Mouse (Mus musculus) G1E (cell line): ENCODE measurements around the gene 0610009B22Rik.

Experiments used
- CTCF ChIP-seq: IDR thresholded peaks from 2 replicates; pipeline ENCODE4 v1.5.1; 2012; ENCODE audit warnings: low read depth, low read length, inconsistent platforms, mixed read lengths
- TAL1 ChIP-seq: conservative IDR thresholded peaks from 2 replicates; pipeline ENCODE4 v1.6.1; 2012; ENCODE audit warnings: low read depth, low read length, inconsistent platforms, mixed read lengths

DNA sequence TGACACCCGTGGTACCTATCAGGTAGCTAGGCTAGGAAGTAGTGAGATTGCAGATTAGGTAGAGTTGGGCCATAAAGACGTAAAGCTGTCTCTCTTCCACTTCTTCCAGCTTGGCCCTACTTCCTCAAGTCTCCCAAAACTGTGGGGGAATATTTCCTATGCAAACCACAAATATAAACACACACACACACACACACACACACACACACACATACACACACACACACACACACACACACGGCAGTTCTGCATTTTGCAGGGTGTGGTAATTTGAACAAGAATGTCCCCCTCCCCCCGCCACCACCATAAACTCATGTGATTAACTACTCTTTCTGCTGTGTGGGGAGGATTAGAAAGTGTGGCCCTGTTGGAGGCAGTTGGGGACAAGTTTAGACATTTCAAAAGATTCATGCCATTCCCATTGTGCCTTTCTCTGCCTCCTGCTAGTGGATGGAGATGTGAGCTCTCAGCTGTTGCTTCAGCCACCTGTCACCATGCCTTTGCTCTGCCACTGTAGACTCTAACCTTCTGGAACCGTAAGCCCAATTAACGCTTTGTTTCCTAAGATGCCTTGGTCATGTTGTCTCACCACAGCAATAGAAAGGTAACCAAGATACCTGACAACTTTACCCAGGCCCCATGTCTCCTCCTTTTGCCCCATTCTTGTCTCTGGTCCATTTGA lies 10.8 kb downstream of the 0610009B22Rik start:
- no peak for TF ChIP-seq CTCF
- no peak for TF ChIP-seq TAL1
